Mouse (Mus musculus): ENCODE measurements around the gene 5730409E04Rik.

GRCm38 (mm10) chr4:126601597-126602444 is 7.8 kb upstream of the 5730409E04Rik start:
- TF ChIP-seq GATA1 (IDR thresholded peaks at IDR 0.05; ENCODE audit: borderline replicate concordance, low read length): no peak
- no peak for TF ChIP-seq FLI1 (IDR thresholded peaks at IDR 0.05; ENCODE audit: low read length)

All from megakaryocyte, embryonic 14.5 days (primary cell).